ENCODE assay signal across 8 mouse cellular contexts in genomic region chr14:20928848-20929745, GRCm38 (mm10). TPM values are rescaled to one million over a fixed set of nuclear protein-coding genes. Genes with fewer than 3 reads are reported as not detected.
A peak's percentile ranks its signal among the peaks of the same experiment; 100 is the strongest.
DNase-seq lines count a peak whose midpoint lies in the region; ATAC-seq lines count a peak whose summit lies in the region.

Vcl (plus strand) TSS chr14:20929398.

- no peaks in the 10 kb centered on the region for H3K27me3 ChIP-seq in heart, embryonic 10.5 days (ENCODE audit: insufficient read depth, poor library complexity, severe bottlenecking)
- H3K27me3 ChIP-seq in kidney, embryonic 15.5 days, result no peaks in the 10 kb centered on the region

- peak within 1 kb of the TSS; percentile 81 for H3K4me2 ChIP-seq in kidney, embryonic 15.5 days

- H3K4me3 ChIP-seq in heart, embryonic 10.5 days, result peak within 1 kb of the TSS; percentile 91
- peak within 1 kb of the TSS; percentile 89 for H3K4me3 ChIP-seq in kidney, embryonic 15.5 days (replicated peaks)

- no peaks in the 10 kb centered on the region for H3K9me3 ChIP-seq in heart, embryonic 10.5 days
- H3K9me3 ChIP-seq in kidney, embryonic 15.5 days (replicated peaks), result no peaks in the 10 kb centered on the region

- H3K27ac ChIP-seq in heart, embryonic 10.5 days, result peak within 1 kb of the TSS; percentile 98
- H3K27ac ChIP-seq in kidney, embryonic 15.5 days, result peak within 1 kb of the TSS; percentile 89

- under 1% methylated on average over 89 of the region's 89 CpGs for WGBS in heart, embryonic 10.5 days
- WGBS in kidney, embryonic 15.5 days, result under 1% methylated on average over 89 of the region's 89 CpGs

- no peaks in the 10 kb centered on the region for H3K36me3 ChIP-seq in heart, embryonic 10.5 days
- no peaks in the 10 kb centered on the region for H3K36me3 ChIP-seq in kidney, embryonic 15.5 days

- peaks cover 23% of the 10 kb centered on the region for H3K4me1 ChIP-seq in heart, embryonic 10.5 days
- H3K4me1 ChIP-seq in kidney, embryonic 15.5 days, result peaks cover 27% of the 10 kb centered on the region

- ATAC-seq in erythroblast, adult 5-6 weeks (replicated peaks; ENCODE audit: low FRiP score, poor library complexity, severe bottlenecking), result peak; percentile 90
- ATAC-seq in kidney, embryonic 15.5 days (replicated peaks; ENCODE audit: low FRiP score), result peak; percentile 99
- peak; percentile 91 for ATAC-seq in monocyte, adult 5-6 weeks (replicated peaks; ENCODE audit: insufficient number of reproducible peaks, low FRiP score, low TSS enrichment, poor library complexity, severe bottlenecking)

- DNase-seq in B cell, adult 2 months, result peak; percentile 94
- peak; percentile 99 for DNase-seq in brain, adult 2 months (ENCODE audit: low read depth, low spot score)
- DNase-seq in heart, embryonic 10.5 days (ENCODE audit: low spot score), result peak; percentile 100
- peak; percentile 99 for DNase-seq in liver
- peak; percentile 96 to 98 for DNase-seq in spleen, postnatal 4 days (ENCODE audit: low spot score in 2 of 2)

- H3K9ac ChIP-seq in kidney, embryonic 15.5 days, result peak within 1 kb of the TSS; percentile 86

RNA-seq across cellular contexts. Expression of gene Vcl, which starts in this region (rescaled TPM):
- 42.1 and 45.6 TPM in 2 replicates for total RNA-seq in erythroblast, adult 5-6 weeks (2015; ENCODE audit: low replicate concordance)
- total RNA-seq in erythroblast, adult 5-6 weeks (2017; ENCODE audit: low replicate concordance), result 28.2 and 34.6 TPM in 2 replicates
- 68.9 and 94.1 TPM in 2 replicates for polyA plus RNA-seq in heart, embryonic 10.5 days (2016; fragmentation: Nextera tagmentation; extraction: Ambion mirVana)
- polyA plus RNA-seq in kidney, embryonic 15.5 days (2015; fragmentation: Nextera tagmentation; extraction: Ambion mirVana), result 46.4 and 51.3 TPM in 2 replicates
- 51.9 to 56.2 TPM (median 52.1 TPM) in 3 replicates for total RNA-seq in monocyte, adult 5-6 weeks (2017)

Comparison
In these comparisons a context has a peak if more than half of its experiments do, and no peak if none do; other contexts are left out.
1. Peak in every context shown above with its lines: DNase-seq, ATAC-seq, H3K4me3 ChIP-seq and H3K27ac ChIP-seq.